Mouse (Mus musculus): ENCODE results near the gene Zfp229.
"Not testable (repeated sequence)": the region's sequence is repeated elsewhere in the genome, so short reads cannot be mapped to it uniquely, and the experiment has no call there.

GRCm38 (mm10) chr17:21730495-21730894 lies at the start of gene Zfp229:
- not testable (repeated sequence) for TF ChIP-seq POLR2A (IDR thresholded peaks at IDR 0.05; ENCODE audit: low read depth, low read length); CTCF (conservative IDR thresholded peaks at IDR 0.05; ENCODE audit: insufficient read depth, insufficient read length, low read depth, low read length)

Data from kidney, adult 2 months (tissue).